Mouse (Mus musculus) limb, embryonic 13.5 days (tissue): ENCODE data around the gene Sf1. TPM values are rescaled to one million over a fixed set of nuclear protein-coding genes. Genes with fewer than 3 reads are reported as not detected.

Source experiments
- ATAC-seq: fragments of 200-750 bp; cut with Nextera tagmentation; 2 replicates; pipeline ENCODE4 v1.8.0; 2017; ENCODE audit warnings: low read depth, moderate number of reproducible peaks, moderate TSS enrichment; ENCODE audit not compliant: low FRiP score
- H3K27ac ChIP-seq: fragments of 300-500 bp; sonication (generic); 2 replicates; pipeline ENCODE4 v1.5.1; 2015; ENCODE audit warnings: inconsistent platforms, mild to moderate bottlenecking, moderate library complexity
- H3K27me3 ChIP-seq: fragments of 300-500 bp; sonication (generic); 2 replicates; pipeline ENCODE4 v1.6.1; 2015; ENCODE audit warnings: mild to moderate bottlenecking, inconsistent platforms
- H3K36me3 ChIP-seq: fragments of 300-500 bp; sonication (generic); 2 replicates; pipeline ENCODE4 v1.6.1; 2015; ENCODE audit warnings: inconsistent platforms, mild to moderate bottlenecking, moderate library complexity
- H3K4me1 ChIP-seq: fragments of 300-500 bp; sonication (generic); 2 replicates; pipeline ENCODE4 v1.6.1; 2015; ENCODE audit warnings: inconsistent platforms
- H3K4me2 ChIP-seq: fragments of 300-500 bp; sonication (generic); replicated peaks from 2 replicates; pipeline ENCODE4 v1.6.1; 2015; ENCODE audit warnings: inconsistent platforms, mild to moderate bottlenecking, moderate library complexity
- H3K4me3 ChIP-seq: fragments of 300-500 bp; sonication (generic); 2 replicates; pipeline ENCODE4 v1.5.1; 2015; ENCODE audit warnings: moderate library complexity, mild to moderate bottlenecking, inconsistent platforms
- H3K9ac ChIP-seq: fragments of 300-500 bp; sonication (generic); 2 replicates; pipeline ENCODE4 v1.6.1; 2015; ENCODE audit warnings: mild to moderate bottlenecking, inconsistent platforms
- H3K9me3 ChIP-seq: fragments of 300-500 bp; sonication (generic); 2 replicates; pipeline ENCODE4 v1.6.1; 2016; ENCODE audit warnings: inconsistent platforms
- WGBS: fragments of 180-500 bp; shearing (Covaris S2); methylation state at CpG from one replicate; pipeline ENCODE4 v1.1.7; 2015; 5-methylcytosine and 5-hydroxymethylcytosine counted together
- polyA plus RNA-seq: library from polyadenylated mRNA; unstranded; fragments of >200 nt; fragmentation: Nextera tagmentation; extraction: Ambion mirVana; gene quantifications from 2 replicates; pipeline ENCODE4 v1.2.1, GENCODE M21; 2015

Sf1 gene
- polyA plus RNA-seq, 1 experiment from 2014 or later, result 148 TPM

DNA sequence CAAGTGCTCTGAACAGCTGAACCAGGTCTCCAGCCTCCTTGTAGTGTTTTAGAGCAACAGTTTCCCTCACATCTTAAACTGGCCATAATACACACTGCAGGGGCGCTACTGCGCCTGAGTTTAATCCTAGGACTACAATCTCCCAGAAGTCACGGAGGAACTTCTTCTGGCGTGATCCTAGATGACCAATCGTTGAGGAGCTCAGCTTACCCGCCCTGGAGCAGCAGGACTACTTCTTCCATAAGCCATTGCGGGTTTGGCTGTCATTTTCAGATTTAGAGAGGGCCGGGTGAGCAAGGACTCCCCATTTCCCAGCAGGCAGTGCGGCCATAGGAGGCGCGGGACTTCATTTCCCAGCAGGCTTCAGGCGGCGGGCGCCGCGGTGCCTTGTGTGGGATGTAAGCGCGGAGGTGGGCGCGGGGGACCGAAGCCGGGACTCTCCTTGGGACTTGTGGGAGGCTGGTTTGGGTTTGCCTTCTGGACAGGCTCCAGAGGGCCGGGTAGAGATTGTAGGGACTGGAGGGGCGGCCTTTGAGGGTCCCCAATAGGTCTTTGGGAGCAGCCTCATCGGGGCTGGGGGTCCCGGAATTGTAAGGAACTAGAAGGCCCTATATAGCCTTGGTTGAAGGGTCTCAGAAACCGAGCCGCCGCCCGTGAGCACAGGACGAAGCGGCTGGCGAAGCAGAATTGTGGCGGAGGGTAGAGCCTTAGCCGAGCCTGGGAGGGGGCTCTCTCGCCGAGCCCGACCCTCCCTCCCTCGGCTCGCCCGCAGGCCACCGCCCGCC is 28.6 kb upstream of the Sf1 start, which contains the start of gene Men1:
Gene Men1 (plus strand): TSS at position 307 of the 785 bp plus-strand sequence.
- peak within 1 kb of the TSS; percentile 86 for H3K4me3 ChIP-seq
- no peaks in the 10 kb centered on the region for H3K27me3 ChIP-seq
- peak within 1 kb of the TSS; percentile 96 for H3K4me2 ChIP-seq
- H3K9ac ChIP-seq, result peak within 1 kb of the TSS; percentile 93
- peaks cover 33% of the 10 kb centered on the region for H3K36me3 ChIP-seq
- under 1% methylated on average over 43 of the region's 43 CpGs for WGBS
- peak; percentile 97 for ATAC-seq
- H3K27ac ChIP-seq, result peak within 1 kb of the TSS; percentile 82
- H3K4me1 ChIP-seq, result peaks cover 30% of the 10 kb centered on the region
- no peaks in the 10 kb centered on the region for H3K9me3 ChIP-seq

DNA sequence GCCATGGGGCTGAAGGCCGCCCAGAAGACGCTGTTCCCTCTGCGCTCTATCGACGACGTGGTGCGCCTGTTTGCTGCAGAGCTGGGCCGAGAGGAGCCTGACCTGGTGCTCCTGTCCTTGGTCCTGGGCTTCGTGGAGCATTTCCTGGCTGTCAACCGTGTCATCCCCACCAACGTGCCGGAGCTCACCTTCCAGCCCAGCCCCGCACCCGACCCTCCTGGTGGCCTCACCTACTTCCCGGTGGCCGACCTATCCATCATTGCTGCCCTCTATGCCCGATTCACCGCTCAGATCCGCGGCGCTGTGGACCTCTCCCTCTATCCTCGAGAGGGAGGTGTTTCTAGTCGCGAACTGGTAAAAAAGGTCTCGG is 28.0 kb upstream of the Sf1 start:
- under 1% methylated on average over 25 of the region's 25 CpGs for WGBS
- peak overlapping the region; percentile 86 for H3K4me3 ChIP-seq
- H3K27me3 ChIP-seq, result no peaks in the 10 kb centered on the region
- H3K4me1 ChIP-seq, result peaks cover 34% of the 10 kb centered on the region
- H3K9ac ChIP-seq, result peak overlapping the region; percentile 93
- H3K36me3 ChIP-seq, result peaks cover 39% of the 10 kb centered on the region
- peak overlapping the region; percentile 96 for H3K4me2 ChIP-seq
- peak overlapping the region; percentile 82 for H3K27ac ChIP-seq
- H3K9me3 ChIP-seq, result no peaks in the 10 kb centered on the region
- ATAC-seq, result no peak

DNA sequence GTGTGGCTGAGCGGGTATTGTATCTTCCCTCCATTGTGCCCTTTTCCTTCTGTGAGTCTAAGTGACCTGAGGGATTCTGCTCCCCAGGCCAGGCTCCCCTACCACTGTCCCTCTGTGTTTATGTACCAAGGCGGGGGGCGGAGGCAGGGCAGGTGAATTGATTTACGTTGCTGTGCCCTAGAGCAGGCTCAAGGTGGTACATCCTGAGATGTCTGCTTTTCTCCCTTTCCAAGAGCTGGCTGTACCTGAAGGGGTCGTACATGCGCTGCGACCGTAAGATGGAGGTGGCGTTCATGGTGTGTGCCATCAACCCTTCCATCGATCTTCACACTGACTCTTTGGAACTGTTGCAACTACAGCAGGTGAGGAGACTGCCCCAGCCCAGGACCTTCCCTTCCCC is 26.6 kb upstream of the Sf1 start:
- no peaks in the 10 kb centered on the region for H3K9me3 ChIP-seq
- ATAC-seq, result no peak
- H3K4me1 ChIP-seq, result peaks cover 38% of the 10 kb centered on the region
- WGBS, result 92% methylated on average over 10 of the region's 10 CpGs
- H3K4me2 ChIP-seq, result peak overlapping the region; percentile 96
- H3K27ac ChIP-seq, result no peak overlapping the region; the same call in 1 of the 2 replicates
- no peaks in the 10 kb centered on the region for H3K27me3 ChIP-seq
- H3K9ac ChIP-seq, result peak overlapping the region; percentile 93
- H3K4me3 ChIP-seq, result peak overlapping the region; percentile 86
- peaks cover 39% of the 10 kb centered on the region for H3K36me3 ChIP-seq

DNA sequence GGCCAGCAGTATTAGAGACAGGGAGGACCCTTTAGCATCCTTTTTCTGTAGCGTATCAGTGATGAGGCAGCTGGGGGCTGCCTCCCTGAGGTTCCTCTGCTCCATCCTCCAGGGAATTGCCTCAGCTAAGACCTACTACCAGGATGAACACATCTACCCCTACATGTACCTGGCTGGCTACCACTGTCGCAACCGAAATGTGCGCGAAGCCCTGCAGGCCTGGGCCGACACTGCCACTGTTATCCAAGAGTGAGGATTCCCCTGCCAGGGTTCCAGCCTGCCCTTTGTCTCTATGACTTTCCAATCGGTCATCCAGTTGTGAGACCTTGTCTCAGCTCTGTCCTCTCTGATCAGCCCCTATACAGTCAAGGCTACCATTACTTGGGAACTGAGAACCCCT is 25.3 kb upstream of the Sf1 start:
- no peak overlapping the region for H3K4me3 ChIP-seq
- H3K4me2 ChIP-seq, result no peak overlapping the region
- no peaks in the 10 kb centered on the region for H3K9me3 ChIP-seq
- H3K27ac ChIP-seq, result no peak overlapping the region
- H3K4me1 ChIP-seq, result peaks cover 42% of the 10 kb centered on the region
- no peaks in the 10 kb centered on the region for H3K27me3 ChIP-seq
- H3K9ac ChIP-seq, result peak overlapping the region; percentile 19; the same call in 1 of the 2 replicates
- 98% methylated on average over 7 of the region's 7 CpGs for WGBS
- ATAC-seq, result no peak
- H3K36me3 ChIP-seq, result peaks cover 46% of the 10 kb centered on the region

DNA sequence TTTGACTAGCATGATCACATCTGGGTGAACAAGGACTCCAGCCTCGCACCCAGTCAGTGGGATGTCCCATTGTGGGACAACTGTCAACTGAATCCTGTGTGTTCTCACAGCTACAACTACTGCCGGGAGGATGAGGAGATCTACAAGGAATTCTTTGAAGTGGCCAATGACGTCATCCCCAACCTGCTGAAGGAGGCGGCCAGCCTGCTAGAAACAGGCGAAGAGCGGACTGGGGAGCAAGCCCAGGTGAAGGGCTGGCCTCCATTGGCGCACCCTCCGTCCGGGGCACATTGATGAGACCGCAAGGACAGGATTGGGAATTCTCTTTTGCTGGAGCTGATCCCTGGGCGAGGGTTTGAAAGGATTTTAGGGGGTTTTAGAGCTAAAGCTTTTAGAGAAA is 24.8 kb upstream of the Sf1 start:
- Histone ChIP-seq H3K4me1 (peaks cover 42% of the 10 kb centered on the region), H3K36me3 (peaks cover 50% of the 10 kb centered on the region), H3K4me3 (no peak overlapping the region), H3K27me3 (no peaks in the 10 kb centered on the region), H3K9me3 (no peaks in the 10 kb centered on the region), H3K4me2 (no peak overlapping the region), H3K9ac (no peak overlapping the region), H3K27ac (no peak overlapping the region)
- ATAC-seq, result no peak
- WGBS, result 91% methylated on average over 11 of the region's 11 CpGs

DNA sequence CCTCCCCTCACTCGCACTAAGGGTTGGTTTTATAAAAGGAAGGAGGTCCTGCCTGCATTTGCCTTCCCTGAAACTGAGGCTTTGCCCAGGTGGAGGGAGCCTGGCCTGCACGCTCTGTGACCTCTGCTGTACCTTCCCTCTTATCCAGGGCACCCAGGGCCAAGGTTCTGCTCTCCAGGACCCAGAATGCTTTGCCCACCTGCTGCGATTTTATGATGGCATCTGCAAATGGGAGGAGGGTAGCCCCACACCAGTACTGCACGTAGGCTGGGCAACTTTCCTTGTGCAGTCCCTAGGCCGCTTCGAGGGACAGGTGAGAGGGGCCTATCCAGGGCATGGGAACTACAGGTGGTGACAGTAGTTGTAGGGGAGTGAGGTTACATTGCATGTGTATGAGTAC is 24.3 kb upstream of the Sf1 start:
- Histone ChIP-seq H3K27ac (no peak overlapping the region), H3K4me3 (no peak overlapping the region), H3K4me1 (peaks cover 39% of the 10 kb centered on the region), H3K9me3 (no peaks in the 10 kb centered on the region), H3K9ac (no peak overlapping the region), H3K4me2 (no peak overlapping the region), H3K27me3 (no peaks in the 10 kb centered on the region), H3K36me3 (peaks cover 55% of the 10 kb centered on the region)
- 89% methylated on average over 6 of the region's 6 CpGs for WGBS
- no peak for ATAC-seq

DNA sequence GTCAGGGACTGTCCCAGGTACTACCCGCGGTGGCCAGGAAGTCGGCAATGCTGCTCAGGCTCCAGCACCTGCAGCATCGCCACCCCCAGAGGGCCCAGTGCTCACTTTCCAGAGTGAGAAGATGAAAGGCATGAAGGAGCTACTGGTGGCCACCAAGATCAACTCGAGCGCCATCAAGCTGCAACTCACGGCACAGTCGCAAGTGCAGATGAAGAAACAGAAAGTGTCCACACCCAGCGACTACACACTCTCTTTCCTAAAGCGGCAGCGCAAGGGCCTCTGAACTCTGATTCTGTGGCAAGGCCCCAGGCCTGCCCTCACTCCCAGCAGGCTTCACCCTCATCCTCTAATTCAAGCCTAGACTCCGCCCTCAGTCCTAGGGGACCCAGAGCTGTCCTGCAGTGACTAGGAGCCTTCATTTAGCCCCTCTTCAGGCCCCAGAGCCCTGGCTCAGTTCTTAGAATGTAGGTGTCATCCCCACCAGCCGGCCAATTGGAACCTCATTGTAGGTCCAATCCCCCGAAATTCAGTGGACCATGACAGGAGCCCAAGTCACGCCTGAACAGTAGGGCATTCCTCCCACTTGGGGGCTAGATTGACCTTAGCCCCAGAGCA is 23.5 kb upstream of the Sf1 start:
- peaks cover 35% of the 10 kb centered on the region for H3K4me1 ChIP-seq
- H3K9ac ChIP-seq, result no peak overlapping the region
- H3K4me2 ChIP-seq, result no peak overlapping the region
- H3K27me3 ChIP-seq, result no peaks in the 10 kb centered on the region
- WGBS, result 73% methylated on average over 15 of the region's 15 CpGs
- H3K4me3 ChIP-seq, result peak overlapping the region; percentile 71
- H3K9me3 ChIP-seq, result no peaks in the 10 kb centered on the region
- 0 out of 2 replicates have a peak overlapping the region, but pooled peaks have one; percentile 2 for H3K27ac ChIP-seq
- ATAC-seq, result no peak
- peaks cover 63% of the 10 kb centered on the region for H3K36me3 ChIP-seq

DNA sequence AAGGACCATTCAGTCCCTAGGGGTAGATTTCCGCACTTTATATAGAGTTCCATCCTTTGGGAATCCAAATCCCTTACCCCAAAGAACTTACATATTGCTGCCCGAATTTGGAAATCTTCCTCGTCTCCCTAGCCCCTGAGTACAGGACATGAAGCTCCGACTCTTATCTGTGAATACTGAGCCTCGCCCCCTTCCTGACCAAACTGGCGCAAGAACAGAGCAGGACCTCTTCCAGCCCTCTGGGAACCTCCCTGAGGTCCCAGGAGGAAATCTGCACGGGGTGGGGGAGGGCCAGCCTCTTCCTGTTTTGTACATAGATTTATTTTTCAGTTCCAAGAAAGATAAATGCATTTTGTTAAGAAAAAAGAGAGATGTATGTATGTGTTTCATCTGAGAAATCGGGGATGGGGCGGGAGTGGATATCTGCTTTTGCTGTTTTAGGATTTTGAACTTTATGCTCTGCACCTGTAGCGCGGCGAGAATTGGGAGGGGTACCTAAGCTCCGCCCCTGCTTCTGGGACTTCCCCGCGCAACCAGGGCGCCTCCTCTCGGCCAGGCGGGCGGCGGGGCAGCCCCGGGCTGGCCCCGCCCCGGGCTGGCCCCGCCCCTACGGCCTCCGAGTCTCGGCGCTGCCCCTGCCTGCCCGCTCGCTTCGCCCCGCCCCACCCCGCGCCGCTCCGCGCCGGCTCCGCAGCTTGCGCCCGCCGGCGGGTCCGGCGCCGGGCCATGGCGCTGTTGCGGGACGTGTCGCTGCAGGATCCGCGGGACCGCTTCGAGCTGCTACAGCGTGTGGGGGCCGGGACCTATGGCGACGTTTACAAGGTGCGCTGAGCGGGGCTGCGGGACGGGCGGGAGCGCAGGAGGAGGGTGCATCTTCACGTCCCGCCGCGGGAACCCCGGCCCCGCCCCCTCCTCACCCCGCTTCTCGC is 22.7 kb upstream of the Sf1 start, which contains the start of gene Map4k2:
Gene Map4k2 (plus strand): TSS at position 612 of the 929 bp plus-strand sequence.
- peak within 1 kb of the TSS; percentile 58; the same call in 1 of the 2 replicates for H3K27ac ChIP-seq
- 9% methylated on average over 57 of the region's 72 CpGs for WGBS
- H3K9ac ChIP-seq, result peak within 1 kb of the TSS; percentile 75
- H3K4me1 ChIP-seq, result peaks cover 33% of the 10 kb centered on the region
- peak within 1 kb of the TSS; percentile 71 for H3K4me3 ChIP-seq
- H3K9me3 ChIP-seq, result no peaks in the 10 kb centered on the region
- H3K36me3 ChIP-seq, result peaks cover 71% of the 10 kb centered on the region
- no peaks in the 10 kb centered on the region for H3K27me3 ChIP-seq
- H3K4me2 ChIP-seq, result peak within 1 kb of the TSS; percentile 88
- ATAC-seq, result peak; percentile 77

DNA sequence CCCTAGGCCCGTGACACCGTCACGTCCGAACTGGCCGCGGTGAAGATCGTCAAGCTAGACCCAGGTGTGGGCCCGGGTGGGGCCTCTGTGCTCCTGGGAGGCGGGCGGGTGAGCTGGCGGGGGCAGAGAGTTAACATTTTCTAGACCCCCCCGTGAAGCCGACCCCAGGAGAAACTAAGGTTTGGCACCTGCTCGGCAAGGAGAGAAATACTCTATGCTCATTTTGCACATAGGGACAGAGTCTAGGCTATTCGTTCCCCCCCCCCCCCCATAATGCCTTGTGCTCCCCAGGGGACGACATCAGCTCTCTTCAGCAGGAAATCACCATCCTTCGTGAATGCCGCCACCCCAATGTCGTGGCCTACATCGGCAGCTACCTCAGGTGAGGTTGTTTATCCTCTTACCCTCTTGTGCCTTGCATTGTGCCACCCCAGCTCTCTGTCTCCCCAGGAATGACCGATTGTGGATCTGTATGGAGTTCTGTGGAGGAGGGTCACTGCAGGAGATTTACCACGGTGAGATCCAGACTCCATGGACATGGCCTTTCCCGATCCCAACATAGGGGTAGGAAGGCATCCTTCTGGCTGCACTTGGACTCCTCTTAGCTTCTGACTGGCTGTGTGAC is 21.9 kb upstream of the Sf1 start:
- 10% methylated on average over 23 of the region's 23 CpGs for WGBS
- no peak for ATAC-seq
- H3K9me3 ChIP-seq, result no peaks in the 10 kb centered on the region
- peak overlapping the region; percentile 88 for H3K4me2 ChIP-seq
- no peaks in the 10 kb centered on the region for H3K27me3 ChIP-seq
- H3K9ac ChIP-seq, result peak overlapping the region; percentile 75
- peak overlapping the region; percentile 71 for H3K4me3 ChIP-seq
- peaks cover 25% of the 10 kb centered on the region for H3K4me1 ChIP-seq
- H3K27ac ChIP-seq, result peak overlapping the region; percentile 58; the same call in 1 of the 2 replicates
- peaks cover 78% of the 10 kb centered on the region for H3K36me3 ChIP-seq

DNA sequence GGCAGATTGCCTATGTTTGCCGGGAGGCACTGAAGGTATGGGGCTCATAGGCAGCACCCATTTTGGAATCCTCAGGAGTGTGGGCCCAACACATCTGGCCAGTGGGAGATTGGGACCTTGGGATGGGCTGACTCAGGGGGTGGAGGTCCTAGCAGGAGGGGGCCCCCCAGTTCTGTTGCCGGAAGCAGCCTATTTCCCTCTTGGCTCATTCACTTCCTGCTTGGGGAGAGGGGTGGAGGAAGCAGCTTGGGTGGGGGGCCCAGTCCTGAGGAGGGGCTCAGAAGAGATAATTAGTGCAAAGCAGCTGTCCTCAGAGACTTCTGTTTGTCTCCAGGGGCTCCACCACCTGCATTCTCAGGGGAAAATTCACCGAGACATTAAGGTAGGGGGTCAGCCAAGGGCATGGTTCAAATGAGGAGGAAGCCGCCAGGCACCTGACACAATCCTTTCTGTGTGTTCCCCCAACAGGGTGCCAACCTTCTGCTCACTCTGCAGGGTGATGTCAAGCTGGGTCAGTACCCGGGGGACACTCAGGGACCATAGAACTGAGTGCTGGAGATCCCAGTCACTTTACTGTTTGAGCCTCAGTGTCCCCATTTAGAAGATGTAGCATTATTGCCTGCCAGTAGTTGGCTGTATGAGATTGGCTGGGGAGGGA is 21.1 kb upstream of the Sf1 start:
- no peaks in the 10 kb centered on the region for H3K27me3 ChIP-seq
- 76% methylated on average over 5 of the region's 5 CpGs for WGBS
- H3K4me3 ChIP-seq, result peak overlapping the region; percentile 71
- peaks cover 17% of the 10 kb centered on the region; the same call in 1 of the 2 replicates for H3K4me1 ChIP-seq
- H3K9ac ChIP-seq, result no peak overlapping the region
- H3K4me2 ChIP-seq, result peak overlapping the region; percentile 88
- no peaks in the 10 kb centered on the region for H3K9me3 ChIP-seq
- H3K36me3 ChIP-seq, result peaks cover 79% of the 10 kb centered on the region
- no peak overlapping the region for H3K27ac ChIP-seq
- no peak for ATAC-seq
